Mouse (Mus musculus): ENCODE results near the gene Zfp646.

Zfp646 gene

GRCm38 (mm10) chr7:127912938-127913337 is 36.9 kb downstream of the Zfp646 start:
- no peak for ATAC-seq (ENCODE audit: insufficient number of reproducible peaks, low FRiP score, low TSS enrichment)

GRCm38 (mm10) chr7:127915293-127915692 is 39.3 kb downstream of the Zfp646 start:
- ATAC-seq (ENCODE audit: insufficient number of reproducible peaks, low FRiP score, low TSS enrichment) = no peak

GRCm38 (mm10) chr7:127918203-127918602 is 42.2 kb downstream of the Zfp646 start:
- ATAC-seq (ENCODE audit: insufficient number of reproducible peaks, low FRiP score, low TSS enrichment) = no peak

- ATAC-seq (ENCODE audit: insufficient number of reproducible peaks, low FRiP score, low TSS enrichment) = no peak
These were observed 43.3 kb downstream of the Zfp646 start for GRCm38 (mm10) chr7:127919290-127919689.

GRCm38 (mm10) chr7:127921516-127921915 is 45.5 kb downstream of the Zfp646 start:
- ATAC-seq (ENCODE audit: insufficient number of reproducible peaks, low FRiP score, low TSS enrichment) = no peak

GRCm38 (mm10) chr7:127922451-127923275 is 46.6 kb downstream of the Zfp646 start:
- no peak for ATAC-seq (ENCODE audit: insufficient number of reproducible peaks, low FRiP score, low TSS enrichment)

- no peak for ATAC-seq (ENCODE audit: insufficient number of reproducible peaks, low FRiP score, low TSS enrichment)
These were observed 47.7 kb downstream of the Zfp646 start for GRCm38 (mm10) chr7:127923714-127924113.

- no peak for ATAC-seq (ENCODE audit: insufficient number of reproducible peaks, low FRiP score, low TSS enrichment)
These were observed 49.2 kb downstream of the Zfp646 start for GRCm38 (mm10) chr7:127925252-127925651.

GRCm38 (mm10) chr7:127926066-127926465 is 50.0 kb downstream of the Zfp646 start:
- ATAC-seq (ENCODE audit: insufficient number of reproducible peaks, low FRiP score, low TSS enrichment) = no peak

GRCm38 (mm10) chr7:127926846-127927245 is 50.8 kb downstream of the Zfp646 start:
- ATAC-seq (ENCODE audit: insufficient number of reproducible peaks, low FRiP score, low TSS enrichment) = no peak

- no peak for ATAC-seq (ENCODE audit: insufficient number of reproducible peaks, low FRiP score, low TSS enrichment)
These were observed 51.7 kb downstream of the Zfp646 start for GRCm38 (mm10) chr7:127927726-127928125.

- ATAC-seq (ENCODE audit: insufficient number of reproducible peaks, low FRiP score, low TSS enrichment) = no peak
These were observed 52.6 kb downstream of the Zfp646 start for GRCm38 (mm10) chr7:127928596-127928995.

GRCm38 (mm10) chr7:127929923-127930322 is 53.9 kb downstream of the Zfp646 start, which contains the start of gene Prss8:
TSS of gene Prss8 (minus strand) at chr7:127930104.
- no peak for ATAC-seq (ENCODE audit: insufficient number of reproducible peaks, low FRiP score, low TSS enrichment)

- ATAC-seq (ENCODE audit: insufficient number of reproducible peaks, low FRiP score, low TSS enrichment) = no peak
These were observed 54.6 kb downstream of the Zfp646 start for GRCm38 (mm10) chr7:127930636-127931035.

- ATAC-seq (ENCODE audit: insufficient number of reproducible peaks, low FRiP score, low TSS enrichment) = no peak
These were observed 55.5 kb downstream of the Zfp646 start for GRCm38 (mm10) chr7:127931351-127932135.

- no peak for ATAC-seq (ENCODE audit: insufficient number of reproducible peaks, low FRiP score, low TSS enrichment)
These were observed 56.4 kb downstream of the Zfp646 start for GRCm38 (mm10) chr7:127932273-127933031.

GRCm38 (mm10) chr7:127934075-127934474 is 58.1 kb downstream of the Zfp646 start:
- no peak for ATAC-seq (ENCODE audit: insufficient number of reproducible peaks, low FRiP score, low TSS enrichment)

- peak; percentile 94 for ATAC-seq (ENCODE audit: insufficient number of reproducible peaks, low FRiP score, low TSS enrichment)
These were observed 59.2 kb downstream of the Zfp646 start for GRCm38 (mm10) chr7:127935028-127935722.
